Mouse (Mus musculus): ENCODE results near the gene Hmg20a.

GRCm38 (mm10) chr9:56470291-56470690 is 51.9 kb downstream of the Hmg20a start:
- TF ChIP-seq CTCF (IDR thresholded peaks at IDR 0.05; ENCODE audit: control insufficient read depth, insufficient read depth, insufficient replicate concordance, low read depth, low read length) (no peak), POLR2A (IDR thresholded peaks at IDR 0.05; ENCODE audit: control insufficient read depth, low read depth, low read length) (no peak)

All from testis, adult 2 months (tissue).